Mouse (Mus musculus) hindbrain, embryonic 15.5 days (tissue): ENCODE results near the gene Ubox5. TPM values are rescaled to one million over a fixed set of nuclear protein-coding genes. Genes with fewer than 3 reads are reported as not detected.

Source experiments
- ATAC-seq: fragments of 200-750 bp; cut with Nextera tagmentation; 2 replicates; pipeline ENCODE4 v1.8.0; 2017; ENCODE audit warnings: low read depth, moderate number of reproducible peaks, moderate TSS enrichment; ENCODE audit not compliant: low FRiP score
- H3K27ac ChIP-seq: fragments of 300-500 bp; sonication (generic); replicated peaks from 2 replicates; pipeline ENCODE4 v1.5.1; 2015; ENCODE audit warnings: mild to moderate bottlenecking, inconsistent platforms
- H3K27me3 ChIP-seq: fragments of 300-500 bp; sonication (generic); 2 replicates; pipeline ENCODE4 v1.6.1; 2015; ENCODE audit warnings: control low read depth, inconsistent platforms
- H3K36me3 ChIP-seq: fragments of 300-500 bp; sonication (generic); 2 replicates; pipeline ENCODE4 v1.6.1; 2015; ENCODE audit warnings: control low read depth, inconsistent platforms
- H3K4me1 ChIP-seq: fragments of 300-500 bp; sonication (generic); replicated peaks from 2 replicates; pipeline ENCODE4 v1.6.1; 2015; ENCODE audit warnings: control low read depth, inconsistent platforms
- H3K4me2 ChIP-seq: fragments of 300-500 bp; sonication (generic); 2 replicates; pipeline ENCODE4 v1.6.1; 2015; ENCODE audit warnings: moderate library complexity, mild to moderate bottlenecking, inconsistent platforms
- H3K4me3 ChIP-seq: fragments of 300-500 bp; sonication (generic); 2 replicates; pipeline ENCODE4 v1.5.1; 2015; ENCODE audit warnings: mild to moderate bottlenecking, inconsistent platforms
- H3K9ac ChIP-seq: fragments of 300-500 bp; sonication (generic); 2 replicates; pipeline ENCODE4 v1.6.1; 2015; ENCODE audit warnings: inconsistent platforms
- H3K9me3 ChIP-seq: fragments of 300-500 bp; sonication (generic); 2 replicates; pipeline ENCODE4 v1.6.1; 2016; ENCODE audit warnings: control low read depth, inconsistent platforms
- WGBS: fragments of 180-500 bp; shearing (Covaris S2); methylation state at CpG from one replicate; pipeline ENCODE4 v1.1.7; 2015; 5-methylcytosine and 5-hydroxymethylcytosine counted together
- polyA plus RNA-seq: library from polyadenylated mRNA; unstranded; fragments of >200 nt; fragmentation: Nextera tagmentation; extraction: Ambion mirVana; gene quantifications from 2 replicates; pipeline ENCODE4 v1.2.1, GENCODE M21; 2015

Gene Ubox5
- polyA plus RNA-seq, 1 experiment from 2014 or later = 10.0 TPM

DNA sequence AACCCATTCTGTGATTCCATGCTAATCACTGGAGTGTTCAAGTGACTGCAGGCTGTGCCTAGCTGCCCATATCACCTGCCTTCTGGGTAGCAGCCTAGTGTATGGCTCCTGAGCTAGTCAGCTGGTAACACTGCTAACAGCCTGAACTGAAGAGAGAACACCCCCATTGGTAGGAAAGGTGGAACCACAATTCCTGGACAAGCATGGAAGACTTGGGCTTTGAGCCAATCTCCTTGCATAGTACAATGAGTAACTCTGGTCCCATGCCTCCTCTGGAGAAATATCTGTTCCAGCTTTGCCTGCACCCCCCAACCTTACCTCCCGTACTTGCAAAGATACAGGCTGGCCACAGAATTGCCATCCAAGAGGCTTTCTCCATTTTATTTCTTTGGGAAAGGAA lies 2.6 kb upstream of the Ubox5 start:
- Histone ChIP-seq H3K9me3 (no peaks in the 10 kb centered on the region), H3K36me3 (peaks cover 6% of the 10 kb centered on the region), H3K4me3 (no peak overlapping the region), H3K27ac (no peak overlapping the region), H3K4me2 (no peak overlapping the region), H3K9ac (no peak overlapping the region), H3K27me3 (peaks cover 39% of the 10 kb centered on the region), H3K4me1 (peaks cover 42% of the 10 kb centered on the region)
- WGBS = 47% methylated on average over 1 of the region's 1 CpGs
- ATAC-seq = no peak

- Histone ChIP-seq H3K4me3 (peak overlapping the region; percentile 89), H3K4me2 (peak overlapping the region; percentile 88), H3K36me3 (0 out of 2 replicates have a peak, but pooled peaks cover 2% of the 10 kb centered on the region), H3K27me3 (peaks cover 7% of the 10 kb centered on the region; the same call in 1 of the 2 replicates), H3K27ac (peak overlapping the region; percentile 77), H3K9ac (peak overlapping the region; percentile 78), H3K9me3 (no peaks in the 10 kb centered on the region), H3K4me1 (peaks cover 23% of the 10 kb centered on the region)
- ATAC-seq = peak; percentile 62
- 3% methylated on average over 37 of the region's 37 CpGs for WGBS
These were observed 579 bp downstream of the Ubox5 start for GRCm38 (mm10) chr2:130629080-130629838.

GRCm38 (mm10) chr2:130628424-130628823 lies 1.4 kb downstream of the Ubox5 start:
- Histone ChIP-seq H3K4me1 (peaks cover 17% of the 10 kb centered on the region), H3K4me3 (peak overlapping the region; percentile 89; the same call in 1 of the 2 replicates), H3K9ac (no peak overlapping the region), H3K27me3 (0 out of 2 replicates have a peak, but pooled peaks cover under 1% of the 10 kb centered on the region), H3K4me2 (peak overlapping the region; percentile 88), H3K36me3 (peaks cover 7% of the 10 kb centered on the region; the same call in 1 of the 2 replicates), H3K27ac (no peak overlapping the region), H3K9me3 (no peaks in the 10 kb centered on the region)
- 66% methylated on average over 3 of the region's 3 CpGs for WGBS
- no peak for ATAC-seq

DNA sequence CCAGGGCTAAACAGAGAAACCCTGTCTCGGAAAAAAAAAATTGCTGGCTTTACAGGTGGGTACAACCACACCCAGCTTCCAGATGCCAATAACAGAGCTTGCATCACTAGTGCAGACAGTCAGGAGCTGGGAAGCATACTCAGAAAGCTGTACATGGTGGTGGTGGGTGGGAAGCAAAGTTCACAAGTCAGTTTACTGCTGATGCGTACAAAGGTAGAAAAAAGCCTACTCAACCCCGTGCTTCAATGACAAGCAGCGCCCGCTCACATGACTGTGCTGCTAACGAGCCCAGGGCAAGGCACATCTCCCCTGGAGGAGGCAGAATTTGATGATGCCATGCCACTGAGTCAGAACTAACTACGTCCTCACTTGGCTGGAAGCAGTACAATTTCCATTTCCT lies 10.9 kb downstream of the Ubox5 start:
- Histone ChIP-seq H3K9me3 (no peaks in the 10 kb centered on the region), H3K4me2 (no peak overlapping the region), H3K4me1 (no peaks in the 10 kb centered on the region), H3K9ac (no peak overlapping the region), H3K36me3 (peaks cover 36% of the 10 kb centered on the region), H3K4me3 (no peak overlapping the region), H3K27ac (no peak overlapping the region), H3K27me3 (no peaks in the 10 kb centered on the region)
- 96% methylated on average over 7 of the region's 7 CpGs for WGBS
- ATAC-seq = no peak

GRCm38 (mm10) chr2:130613091-130613490 lies 16.7 kb downstream of the Ubox5 start:
- no peak overlapping the region for H3K9ac ChIP-seq
- no peak overlapping the region for H3K27ac ChIP-seq
- no peaks in the 10 kb centered on the region for H3K9me3 ChIP-seq
- no peak overlapping the region for H3K4me2 ChIP-seq
- H3K4me1 ChIP-seq = no peaks in the 10 kb centered on the region
- no peaks in the 10 kb centered on the region for H3K27me3 ChIP-seq
- 55% methylated on average over 3 of the region's 3 CpGs for WGBS
- ATAC-seq = no peak
- H3K36me3 ChIP-seq = peaks cover 30% of the 10 kb centered on the region
- no peak overlapping the region for H3K4me3 ChIP-seq

DNA sequence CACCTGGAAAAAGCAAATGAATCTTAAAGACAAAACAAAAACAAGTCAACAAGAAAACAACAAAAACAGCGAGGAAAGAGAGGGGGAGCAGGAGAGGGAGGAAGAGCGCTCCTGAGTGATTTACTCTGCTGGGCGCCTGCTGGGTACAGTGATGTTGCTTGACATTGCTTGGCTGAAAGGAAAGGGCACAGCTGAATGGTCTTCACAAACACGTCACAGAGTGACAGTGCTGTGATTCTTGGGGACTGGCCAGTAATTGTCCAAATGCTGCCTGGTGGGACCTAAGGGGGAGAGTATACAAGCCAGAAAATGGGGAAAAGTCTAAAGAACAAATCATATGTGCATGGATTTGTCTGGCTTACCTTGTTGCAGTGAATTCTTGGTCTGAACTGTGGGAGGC lies 27.6 kb downstream of the Ubox5 start:
- H3K9ac ChIP-seq = no peak overlapping the region
- H3K36me3 ChIP-seq = peaks cover 53% of the 10 kb centered on the region
- H3K4me2 ChIP-seq = no peak overlapping the region
- ATAC-seq = no peak
- H3K4me3 ChIP-seq = no peak overlapping the region
- WGBS = 82% methylated on average over 4 of the region's 4 CpGs
- H3K27ac ChIP-seq = no peak overlapping the region
- no peaks in the 10 kb centered on the region for H3K4me1 ChIP-seq
- no peaks in the 10 kb centered on the region for H3K9me3 ChIP-seq
- no peaks in the 10 kb centered on the region for H3K27me3 ChIP-seq

- H3K36me3 ChIP-seq = peaks cover 61% of the 10 kb centered on the region
- no peaks in the 10 kb centered on the region for H3K9me3 ChIP-seq
- H3K4me1 ChIP-seq = no peaks in the 10 kb centered on the region
- H3K27ac ChIP-seq = no peak overlapping the region
- WGBS = 73% methylated on average over 3 of the region's 3 CpGs
- no peak for ATAC-seq
- no peaks in the 10 kb centered on the region for H3K27me3 ChIP-seq
- H3K9ac ChIP-seq = no peak overlapping the region
- H3K4me3 ChIP-seq = no peak overlapping the region
- no peak overlapping the region for H3K4me2 ChIP-seq
These were observed 31.4 kb downstream of the Ubox5 start for GRCm38 (mm10) chr2:130598399-130598798.

DNA sequence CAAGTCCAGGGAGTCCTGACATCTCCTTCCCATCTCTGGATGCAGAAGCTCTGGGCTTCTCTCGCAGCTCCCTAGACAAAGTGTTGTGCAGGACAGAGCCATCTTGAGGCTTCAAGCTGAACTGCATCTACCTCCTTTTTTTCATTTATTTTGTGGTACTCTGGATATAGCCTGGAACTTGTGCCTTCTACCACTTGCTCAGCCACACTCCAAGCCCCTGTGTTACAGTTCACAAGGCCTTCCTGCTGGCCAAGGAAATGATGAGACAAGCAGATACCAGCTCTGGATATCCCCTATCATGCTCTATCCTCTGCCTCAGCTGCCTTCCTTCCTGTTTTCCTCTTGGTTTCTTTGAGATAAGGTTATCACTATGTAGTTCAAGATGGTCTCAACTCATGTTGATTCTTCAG lies 32.2 kb downstream of the Ubox5 start:
- Histone ChIP-seq H3K4me3 (no peak overlapping the region), H3K4me2 (no peak overlapping the region), H3K27ac (no peak overlapping the region), H3K4me1 (no peaks in the 10 kb centered on the region), H3K36me3 (peaks cover 53% of the 10 kb centered on the region), H3K27me3 (no peaks in the 10 kb centered on the region), H3K9me3 (no peaks in the 10 kb centered on the region), H3K9ac (no peak overlapping the region)
- ATAC-seq = peak; percentile 54; the same call in 1 of the 2 replicates
- 11% methylated on average over 1 of the region's 1 CpGs for WGBS

DNA sequence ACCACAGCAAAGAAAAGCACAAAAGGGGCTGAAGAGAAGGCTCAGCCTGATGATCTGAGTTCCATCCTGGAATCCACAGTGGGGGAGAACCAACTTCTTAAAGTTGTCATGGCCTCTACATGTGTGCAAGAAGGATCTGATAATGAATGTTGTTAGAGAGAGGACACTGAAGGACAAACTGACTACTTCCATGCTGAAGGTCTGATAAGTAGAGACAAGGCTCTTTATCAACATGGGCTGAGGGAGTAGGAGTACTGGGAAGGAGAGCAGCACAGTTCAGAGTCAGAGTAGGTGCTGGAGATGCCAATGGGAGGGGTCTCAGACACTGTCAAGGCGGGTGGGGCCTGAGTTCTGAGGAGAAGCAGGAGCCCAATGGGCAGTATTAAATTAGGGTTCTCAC lies 34.2 kb downstream of the Ubox5 start:
- no peak overlapping the region for H3K27ac ChIP-seq
- H3K4me3 ChIP-seq = no peak overlapping the region
- WGBS = 88% methylated on average over 1 of the region's 1 CpGs
- H3K9ac ChIP-seq = no peak overlapping the region
- H3K4me2 ChIP-seq = no peak overlapping the region
- no peaks in the 10 kb centered on the region for H3K9me3 ChIP-seq
- H3K4me1 ChIP-seq = no peaks in the 10 kb centered on the region
- peaks cover 52% of the 10 kb centered on the region for H3K36me3 ChIP-seq
- no peak for ATAC-seq
- H3K27me3 ChIP-seq = no peaks in the 10 kb centered on the region

- H3K27me3 ChIP-seq = no peaks in the 10 kb centered on the region
- WGBS = 91% methylated on average over 2 of the region's 2 CpGs
- no peaks in the 10 kb centered on the region for H3K4me1 ChIP-seq
- no peak overlapping the region for H3K4me3 ChIP-seq
- H3K27ac ChIP-seq = no peak overlapping the region
- no peak for ATAC-seq
- H3K9ac ChIP-seq = no peak overlapping the region
- H3K36me3 ChIP-seq = peaks cover 30% of the 10 kb centered on the region; the same call in 1 of the 2 replicates
- H3K4me2 ChIP-seq = no peak overlapping the region
- H3K9me3 ChIP-seq = no peaks in the 10 kb centered on the region
These were observed 38.8 kb downstream of the Ubox5 start for GRCm38 (mm10) chr2:130591016-130591415.

- no peaks in the 10 kb centered on the region for H3K4me1 ChIP-seq
- no peak for ATAC-seq
- H3K4me3 ChIP-seq = no peak overlapping the region
- no peaks in the 10 kb centered on the region for H3K27me3 ChIP-seq
- no peak overlapping the region for H3K9ac ChIP-seq
- no peak overlapping the region for H3K27ac ChIP-seq
- no peaks in the 10 kb centered on the region for H3K9me3 ChIP-seq
- WGBS = 97% methylated on average over 2 of the region's 2 CpGs
- peaks cover 21% of the 10 kb centered on the region; the same call in 1 of the 2 replicates for H3K36me3 ChIP-seq
- no peak overlapping the region for H3K4me2 ChIP-seq
These were observed 40.1 kb downstream of the Ubox5 start for GRCm38 (mm10) chr2:130589761-130590160.

DNA sequence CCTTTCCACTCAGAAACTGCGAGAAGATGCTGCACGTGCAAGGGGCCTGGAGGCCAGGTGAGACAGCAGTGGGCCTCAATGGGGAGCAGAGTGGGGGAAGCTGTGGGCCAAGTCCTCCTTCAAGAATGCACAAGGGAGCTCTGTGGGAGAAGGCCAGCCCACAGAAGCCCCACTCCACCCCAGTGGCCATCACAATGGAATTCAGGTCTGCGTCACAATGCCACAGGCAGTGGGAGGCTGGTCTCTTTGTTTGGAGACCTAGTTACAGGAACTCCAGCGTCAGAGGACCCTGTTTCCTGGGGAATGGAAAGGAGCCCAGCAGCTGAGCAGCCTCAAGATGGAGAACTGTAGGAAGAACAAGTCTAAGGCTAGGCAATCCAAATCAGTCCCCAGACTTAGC lies 40.7 kb downstream of the Ubox5 start:
- Histone ChIP-seq H3K4me3 (no peak overlapping the region), H3K9ac (no peak overlapping the region), H3K4me2 (no peak overlapping the region), H3K27ac (no peak overlapping the region), H3K9me3 (no peaks in the 10 kb centered on the region), H3K4me1 (no peaks in the 10 kb centered on the region), H3K36me3 (peaks cover 16% of the 10 kb centered on the region; the same call in 1 of the 2 replicates), H3K27me3 (no peaks in the 10 kb centered on the region)
- WGBS = 46% methylated on average over 4 of the region's 4 CpGs
- ATAC-seq = no peak
